Mouse (Mus musculus): ENCODE measurements around the gene Plin4. TPM values are rescaled to one million over a fixed set of nuclear protein-coding genes. Genes with fewer than 3 reads are reported as not detected.

Plin4 gene
- total RNA-seq, 2 experiments from 2014 or later = not detected

DNA sequence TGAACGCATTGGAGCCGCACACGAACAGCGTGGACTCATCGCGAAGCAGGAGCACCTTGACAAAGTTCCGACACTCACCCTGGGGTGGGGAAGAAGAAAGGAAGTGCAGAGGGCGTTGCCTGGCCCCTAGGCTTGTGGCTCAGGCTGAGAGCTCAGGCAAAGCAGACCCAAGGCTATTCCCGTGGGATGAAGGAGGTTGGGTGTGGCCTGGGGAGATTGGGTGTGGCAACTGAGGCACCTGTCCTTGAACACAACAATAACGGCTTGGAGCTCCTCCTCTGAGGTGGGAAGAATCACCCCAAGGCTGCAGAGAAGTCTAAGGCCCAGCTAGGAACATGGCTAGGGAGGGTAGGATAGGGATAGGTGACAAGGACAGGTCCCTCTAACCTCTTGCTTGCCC, 21.5 kb upstream of the Plin4 start:
- ATAC-seq (replicated peaks; ENCODE audit: low FRiP score, low TSS enrichment, poor library complexity, severe bottlenecking) = no peak

DNA sequence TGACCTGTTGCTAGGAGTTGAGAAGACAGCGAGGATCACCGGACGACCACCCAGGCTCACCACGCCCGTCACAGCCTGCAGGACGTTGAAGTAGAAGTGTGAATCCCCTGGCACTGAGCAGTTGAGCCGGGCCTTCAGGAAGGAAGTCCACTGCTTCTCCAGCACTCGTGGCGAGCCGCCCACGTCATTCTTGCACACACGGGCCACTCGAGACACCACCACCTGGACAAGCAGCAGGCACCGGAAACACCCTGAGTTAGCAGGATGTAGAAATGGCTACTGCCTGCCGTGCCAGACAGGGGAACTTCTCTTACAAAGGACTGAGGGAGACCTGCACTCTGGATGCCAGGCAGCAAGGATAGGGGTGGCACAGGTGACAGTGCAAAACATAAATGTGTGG, 18.6 kb upstream of the Plin4 start:
- ATAC-seq (replicated peaks; ENCODE audit: low FRiP score, low TSS enrichment, poor library complexity, severe bottlenecking) = no peak

DNA sequence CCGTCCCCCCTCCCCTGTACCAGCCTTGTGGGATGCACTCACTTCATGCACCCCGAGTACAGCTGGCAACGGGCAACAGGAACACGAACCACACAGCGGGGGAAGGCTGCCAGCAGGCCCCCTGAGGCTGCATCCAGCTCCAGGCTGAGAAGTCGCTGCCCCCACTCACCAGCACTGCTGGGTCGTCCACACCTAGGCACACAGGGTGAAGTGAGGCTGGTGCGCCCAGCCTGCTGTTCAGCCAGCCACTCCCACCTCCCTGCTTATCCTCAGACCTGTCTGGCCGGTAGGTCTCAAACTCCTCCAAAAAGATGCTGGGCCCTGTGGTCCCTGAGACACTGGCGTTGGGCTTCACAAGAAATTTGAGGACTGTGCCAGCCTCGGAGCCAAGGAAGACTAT, 16.6 kb upstream of the Plin4 start:
- ATAC-seq (replicated peaks; ENCODE audit: low FRiP score, low TSS enrichment, poor library complexity, severe bottlenecking) = no peak

DNA sequence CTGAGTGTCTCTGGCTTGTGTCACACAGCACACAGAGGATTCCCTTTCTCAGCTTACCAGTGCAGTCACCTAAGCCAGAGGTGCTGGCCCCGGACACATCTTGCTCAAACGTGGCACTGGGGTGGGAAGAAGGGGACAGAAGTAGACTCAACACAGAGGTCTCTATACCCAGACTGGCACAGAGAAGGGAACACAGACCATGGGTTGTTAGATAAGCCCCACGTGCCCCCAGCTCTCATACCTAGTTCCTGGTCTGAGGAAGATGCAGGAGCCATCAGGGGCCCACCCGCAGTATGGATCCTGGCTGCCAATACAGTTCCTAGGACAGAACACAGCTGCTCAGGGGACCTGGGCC, 15.7 kb upstream of the Plin4 start:
- ATAC-seq (replicated peaks; ENCODE audit: low FRiP score, low TSS enrichment, poor library complexity, severe bottlenecking) = no peak

DNA sequence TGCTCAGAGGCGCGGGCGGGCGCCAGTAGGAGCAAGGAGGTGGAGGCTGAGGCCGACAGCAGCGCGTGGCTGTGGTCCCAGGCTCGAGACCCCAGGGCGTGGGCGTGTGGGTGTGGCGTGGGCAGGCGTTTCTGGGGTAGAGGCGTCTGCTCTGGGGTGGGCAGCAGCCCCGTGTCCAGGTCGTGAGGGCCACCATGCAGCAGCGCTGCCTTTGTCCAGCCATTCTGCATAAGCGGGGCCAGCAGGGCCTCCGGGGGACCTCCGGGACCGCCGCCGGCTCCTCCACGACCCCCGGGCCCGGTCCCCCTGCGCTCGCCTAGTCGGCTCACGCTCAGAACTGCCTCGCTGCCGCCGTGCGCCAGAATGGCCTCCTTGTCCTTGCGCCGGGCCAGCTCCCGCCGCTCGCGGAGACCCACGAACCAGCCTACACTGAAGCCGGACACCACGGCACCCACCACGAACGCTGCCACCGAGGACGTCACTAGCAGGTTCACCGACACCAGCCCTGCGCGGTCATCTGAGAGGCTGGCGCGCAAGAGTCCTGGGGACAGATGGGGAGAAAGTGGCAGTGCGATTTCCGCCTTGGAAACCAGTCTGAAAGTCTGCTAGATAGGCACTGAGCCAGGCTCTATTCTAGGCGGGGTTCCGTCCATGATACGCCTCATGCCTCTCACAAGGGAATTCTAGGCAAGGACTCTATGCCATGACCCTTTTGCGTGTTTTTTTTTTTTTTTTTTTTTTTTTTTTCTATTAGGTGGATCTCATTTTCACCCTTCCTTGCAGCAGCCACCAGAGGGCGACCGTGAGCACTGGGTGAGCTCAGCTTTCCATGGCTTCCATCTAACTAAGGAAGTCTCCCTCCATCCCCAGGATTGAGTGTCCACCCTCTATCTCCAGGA, 15.0 kb upstream of the Plin4 start:
- ATAC-seq (replicated peaks; ENCODE audit: low FRiP score, low TSS enrichment, poor library complexity, severe bottlenecking) = no peak; the same call in 1 of the 2 replicates

DNA sequence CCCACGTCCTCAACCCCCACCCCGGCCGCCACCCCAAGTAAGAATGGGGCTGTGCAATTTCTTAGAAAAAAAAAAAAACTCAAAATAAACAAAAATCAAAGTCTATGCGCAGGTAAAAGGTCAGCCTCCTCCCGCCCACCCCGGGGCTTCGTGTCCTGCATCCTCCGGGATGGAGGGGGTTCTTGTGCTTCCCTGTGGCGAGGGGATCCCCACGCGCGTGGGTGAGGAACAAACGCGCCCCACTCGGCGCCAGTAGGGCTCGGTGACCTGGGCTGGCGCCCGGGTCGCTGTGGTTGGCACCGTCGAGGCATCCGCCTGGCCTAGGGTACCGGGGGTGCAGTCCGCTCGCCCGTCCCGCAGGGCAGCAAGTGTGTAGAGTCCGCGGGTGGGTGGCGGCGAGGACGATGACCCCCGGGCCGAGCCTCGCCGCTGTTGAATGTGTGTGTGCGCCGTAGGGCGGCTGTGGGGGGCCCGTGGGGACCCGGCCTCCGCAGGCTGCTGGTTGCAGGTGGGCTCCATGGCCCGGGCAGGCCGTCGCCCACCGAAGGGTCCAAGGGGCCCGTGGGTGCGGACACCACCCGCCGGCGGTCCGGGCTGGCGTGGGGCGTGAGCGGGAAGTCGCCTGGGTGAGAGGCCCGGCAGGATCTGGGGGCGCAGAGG, 14.2 kb upstream of the Plin4 start:
- no peak for ATAC-seq (replicated peaks; ENCODE audit: low FRiP score, low TSS enrichment, poor library complexity, severe bottlenecking)

DNA sequence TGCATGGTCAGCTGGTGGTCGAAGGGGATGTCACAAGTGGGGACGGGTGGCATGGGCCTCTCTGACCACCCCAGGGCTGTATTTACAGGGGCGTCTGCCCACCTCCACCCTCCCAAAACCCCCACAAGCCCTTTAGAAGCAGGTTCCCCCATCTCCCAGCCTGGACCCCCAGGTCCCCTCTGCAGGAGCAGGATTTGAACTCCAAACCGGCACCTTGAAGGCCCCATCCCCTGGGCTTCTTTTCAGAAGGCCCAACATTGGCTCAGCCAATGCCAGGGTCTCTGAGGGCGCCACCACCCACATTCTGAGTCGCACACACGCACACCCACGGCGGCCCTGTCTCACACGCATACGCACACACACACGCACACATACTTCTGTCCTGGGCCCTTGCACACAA, 13.6 kb upstream of the Plin4 start:
- no peak for ATAC-seq (replicated peaks; ENCODE audit: low FRiP score, low TSS enrichment, poor library complexity, severe bottlenecking)

DNA sequence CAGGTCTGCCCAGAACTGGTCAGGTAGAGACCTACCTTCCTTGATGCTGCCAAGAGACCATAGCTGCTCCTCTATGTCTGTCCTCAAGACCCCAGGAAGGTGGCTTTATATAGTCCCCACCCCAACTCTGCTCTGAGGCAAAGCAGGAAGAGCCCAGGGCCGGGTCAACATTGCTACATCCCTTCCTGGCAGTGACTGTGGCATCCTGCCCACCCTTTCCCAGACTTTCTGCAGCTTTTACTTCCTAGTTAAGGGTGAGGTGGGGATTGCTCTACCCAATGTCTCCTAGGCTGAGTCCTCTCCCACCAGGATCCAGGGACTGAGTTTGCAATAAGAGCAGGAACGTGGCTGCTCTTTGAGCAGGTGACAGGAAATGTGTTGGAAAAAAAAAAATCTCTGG, 12.2 kb upstream of the Plin4 start, which contains the start of gene Lrg1:
Gene Lrg1, minus strand, starts transcription at position 176 of the 400 bp plus-strand sequence.
- no peak for ATAC-seq (replicated peaks; ENCODE audit: low FRiP score, low TSS enrichment, poor library complexity, severe bottlenecking)

DNA sequence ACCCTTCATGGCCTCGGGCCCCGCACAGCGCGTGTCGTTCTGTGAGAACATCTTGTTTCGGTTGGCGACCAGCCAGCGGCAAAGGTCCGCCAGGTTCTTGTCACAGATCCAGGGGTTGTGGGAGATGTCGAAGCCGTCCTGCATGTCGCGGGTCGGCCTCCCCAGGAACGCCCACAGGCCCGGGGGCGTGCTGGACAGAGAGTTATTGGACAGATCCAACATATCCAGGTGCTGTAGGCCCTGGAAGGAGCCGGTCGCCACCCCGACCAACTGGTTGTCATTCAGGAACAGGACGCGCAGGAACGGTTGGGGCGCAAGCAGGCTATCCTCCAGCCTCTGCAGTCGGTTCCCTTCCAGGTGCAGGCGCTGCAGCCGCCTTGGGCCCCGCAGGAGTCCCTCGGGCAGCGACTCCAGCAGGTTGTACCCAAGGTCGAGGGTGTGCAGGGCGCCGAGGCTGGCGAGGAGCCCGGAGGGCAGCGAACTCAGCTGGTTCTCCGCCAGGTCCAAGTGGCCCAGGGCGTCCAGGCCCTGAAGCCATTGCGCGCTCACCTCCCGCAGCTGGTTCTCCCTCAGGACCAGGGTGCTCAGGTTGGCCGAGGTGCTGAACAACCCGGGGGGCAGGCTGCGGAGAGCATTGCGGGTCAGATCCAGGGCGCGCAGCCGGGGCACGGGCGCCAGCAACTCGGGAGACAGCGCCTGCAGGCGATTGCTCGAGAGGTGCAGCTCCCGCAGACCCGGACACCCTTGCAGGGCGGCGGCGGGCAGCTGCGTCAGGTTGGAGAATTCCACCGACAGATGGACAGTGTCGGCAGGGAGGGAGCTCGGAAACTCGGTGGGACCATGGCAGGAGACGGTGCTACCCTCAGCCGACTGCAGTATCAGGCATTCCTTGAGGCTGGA, 10.6 kb upstream of the Plin4 start:
- no peak for ATAC-seq (replicated peaks; ENCODE audit: low FRiP score, low TSS enrichment, poor library complexity, severe bottlenecking)

DNA sequence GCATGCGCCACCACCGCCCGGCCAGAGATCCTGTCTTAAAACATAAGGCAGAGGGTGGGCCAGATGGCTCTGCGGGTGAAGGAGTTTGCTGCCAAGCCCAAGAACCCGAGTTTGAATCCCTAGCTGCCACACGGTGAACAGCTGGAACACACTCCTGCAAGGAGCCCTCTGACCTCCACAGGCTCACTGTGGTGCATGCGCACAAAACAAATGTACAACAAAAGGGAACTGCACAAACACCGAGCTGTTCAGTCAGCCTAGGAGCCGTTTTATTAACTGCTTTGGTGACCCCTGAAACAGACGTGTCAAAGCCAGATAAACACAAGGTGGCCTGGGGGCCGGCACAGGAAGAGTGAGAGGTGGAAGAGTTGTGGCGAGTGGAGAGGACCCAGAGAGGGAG, 9.8 kb upstream of the Plin4 start:
- no peak for ATAC-seq (replicated peaks; ENCODE audit: low FRiP score, low TSS enrichment, poor library complexity, severe bottlenecking)

DNA sequence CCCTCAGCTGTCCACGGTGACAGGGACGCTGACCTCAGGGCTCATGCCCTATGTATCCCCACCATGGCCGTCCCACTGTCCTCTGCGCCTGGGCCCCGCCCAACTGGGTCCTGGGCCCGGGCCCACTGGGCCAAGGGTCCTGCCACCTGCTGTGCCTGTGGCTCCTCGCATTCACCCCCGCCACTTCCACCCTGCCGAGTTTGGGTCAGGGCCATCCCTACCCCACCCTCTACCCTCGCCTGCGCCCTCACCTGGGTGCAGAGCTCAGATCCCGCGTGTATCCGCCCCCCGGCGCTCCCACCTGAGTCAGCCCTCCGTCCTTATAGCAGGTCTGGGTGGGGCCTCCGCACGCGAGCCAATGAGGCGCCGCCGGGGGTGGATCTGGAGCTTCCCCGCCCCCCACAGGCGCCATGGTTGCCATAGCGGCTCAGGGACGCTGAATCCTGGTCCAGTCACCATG, 7.7 kb upstream of the Plin4 start, which contains the start of gene Plin5:
Gene Plin5, minus strand, starts transcription at position 346 of the 460 bp plus-strand sequence.
- ATAC-seq (replicated peaks; ENCODE audit: low FRiP score, low TSS enrichment, poor library complexity, severe bottlenecking) = peak; percentile 60

DNA sequence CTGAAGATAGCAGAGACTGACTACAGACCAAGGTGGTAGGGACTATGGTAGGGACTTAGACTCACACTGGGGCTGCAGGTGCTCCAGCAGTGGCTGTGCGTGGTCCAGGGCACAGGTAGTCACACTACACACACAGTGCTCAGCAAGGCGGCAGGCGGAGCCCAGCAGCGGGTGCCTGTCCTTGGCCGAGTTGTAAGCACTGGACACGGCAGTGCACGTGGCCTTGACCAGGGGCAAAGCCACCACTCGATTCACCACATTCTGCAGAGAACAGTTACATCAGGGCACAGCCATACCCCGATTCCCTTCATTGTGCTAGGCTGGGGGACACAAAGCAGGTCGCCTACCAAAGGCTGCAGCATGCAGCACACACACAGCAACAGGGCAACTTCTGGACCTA, 6.6 kb upstream of the Plin4 start:
- ATAC-seq (replicated peaks; ENCODE audit: low FRiP score, low TSS enrichment, poor library complexity, severe bottlenecking) = no peak

DNA sequence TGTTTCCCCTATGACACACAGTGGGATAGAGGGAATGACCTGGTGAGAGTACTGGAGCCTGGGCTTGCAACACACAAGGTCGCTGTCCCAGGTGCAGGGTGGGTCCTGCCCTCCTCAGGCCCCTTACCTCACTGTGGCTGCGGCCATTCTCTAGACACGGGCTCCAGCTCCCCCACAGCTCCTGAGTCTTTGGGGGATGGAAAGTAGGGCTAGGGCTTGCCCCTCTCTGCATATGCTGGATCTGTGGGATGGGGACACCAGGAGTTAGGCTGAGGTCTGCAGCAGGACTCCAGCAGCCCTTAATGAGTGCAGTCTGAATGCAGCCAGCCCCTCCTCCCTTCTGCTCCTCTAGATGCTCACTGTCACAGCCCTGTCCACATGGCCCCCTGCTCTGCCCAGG, 3.1 kb upstream of the Plin4 start:
- no peak for ATAC-seq (replicated peaks; ENCODE audit: low FRiP score, low TSS enrichment, poor library complexity, severe bottlenecking)

DNA sequence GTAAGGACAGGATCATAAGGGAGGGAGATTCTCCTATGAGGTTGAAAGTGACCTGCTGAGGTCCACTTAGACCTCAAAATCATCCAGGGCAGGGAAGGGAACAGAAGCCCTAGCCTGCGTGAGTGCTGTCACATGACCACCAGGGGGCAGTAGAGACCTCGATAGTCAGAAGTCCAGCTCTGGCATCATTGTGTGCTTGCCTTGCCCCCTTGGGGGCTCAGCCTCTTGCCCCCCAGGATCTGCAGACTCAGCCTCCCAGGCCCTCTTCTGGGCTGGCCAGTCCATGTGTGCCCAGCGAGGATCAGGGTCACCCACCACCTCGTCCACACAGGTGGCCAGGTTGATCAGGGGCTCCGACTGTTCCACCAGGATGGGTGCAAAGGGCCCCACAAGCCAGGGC, 2.3 kb upstream of the Plin4 start:
- ATAC-seq (replicated peaks; ENCODE audit: low FRiP score, low TSS enrichment, poor library complexity, severe bottlenecking) = peak; percentile 76; the same call in 1 of the 2 replicates

DNA sequence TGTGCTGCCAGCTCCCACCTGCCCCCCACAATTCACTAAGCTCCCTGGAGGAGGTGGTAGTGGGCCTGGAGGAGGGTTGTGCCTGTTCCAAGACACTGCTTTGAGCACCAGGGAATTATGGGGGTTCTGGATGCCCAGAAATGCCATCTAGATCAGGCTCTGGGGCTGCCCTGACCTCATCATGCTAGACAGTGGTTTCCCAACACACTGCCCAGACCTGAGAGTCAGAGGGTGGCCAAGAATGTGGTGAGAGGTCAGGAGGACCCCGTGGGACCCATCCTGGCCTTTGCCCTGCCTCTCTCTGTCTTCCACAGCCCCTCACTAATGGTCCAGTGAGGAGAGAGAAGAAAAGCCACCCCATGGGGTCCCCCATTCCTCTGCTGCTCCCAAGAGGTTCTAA, 1.4 kb upstream of the Plin4 start:
- ATAC-seq (replicated peaks; ENCODE audit: low FRiP score, low TSS enrichment, poor library complexity, severe bottlenecking) = no peak

DNA sequence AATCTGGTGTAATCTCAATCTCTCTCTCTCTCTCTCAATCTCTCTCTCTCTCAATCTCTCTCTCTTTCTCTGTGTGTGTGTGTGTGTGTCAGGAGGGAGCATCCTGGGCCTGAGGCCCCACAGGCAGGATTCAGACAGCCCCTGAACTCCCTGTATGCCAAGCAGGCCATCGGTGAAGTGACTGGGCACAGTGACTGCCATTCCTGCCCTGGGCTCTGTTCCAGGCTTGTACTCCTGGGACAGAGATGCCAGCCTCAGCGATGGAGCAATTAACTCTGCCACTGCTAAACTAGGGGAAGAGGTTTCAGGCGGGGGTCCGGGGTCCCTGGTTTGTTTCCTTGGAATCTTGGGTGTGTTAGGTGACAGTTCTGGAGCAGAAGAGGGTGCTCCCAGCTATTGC, 968 bp upstream of the Plin4 start:
- no peak for ATAC-seq (replicated peaks; ENCODE audit: low FRiP score, low TSS enrichment, poor library complexity, severe bottlenecking)

DNA sequence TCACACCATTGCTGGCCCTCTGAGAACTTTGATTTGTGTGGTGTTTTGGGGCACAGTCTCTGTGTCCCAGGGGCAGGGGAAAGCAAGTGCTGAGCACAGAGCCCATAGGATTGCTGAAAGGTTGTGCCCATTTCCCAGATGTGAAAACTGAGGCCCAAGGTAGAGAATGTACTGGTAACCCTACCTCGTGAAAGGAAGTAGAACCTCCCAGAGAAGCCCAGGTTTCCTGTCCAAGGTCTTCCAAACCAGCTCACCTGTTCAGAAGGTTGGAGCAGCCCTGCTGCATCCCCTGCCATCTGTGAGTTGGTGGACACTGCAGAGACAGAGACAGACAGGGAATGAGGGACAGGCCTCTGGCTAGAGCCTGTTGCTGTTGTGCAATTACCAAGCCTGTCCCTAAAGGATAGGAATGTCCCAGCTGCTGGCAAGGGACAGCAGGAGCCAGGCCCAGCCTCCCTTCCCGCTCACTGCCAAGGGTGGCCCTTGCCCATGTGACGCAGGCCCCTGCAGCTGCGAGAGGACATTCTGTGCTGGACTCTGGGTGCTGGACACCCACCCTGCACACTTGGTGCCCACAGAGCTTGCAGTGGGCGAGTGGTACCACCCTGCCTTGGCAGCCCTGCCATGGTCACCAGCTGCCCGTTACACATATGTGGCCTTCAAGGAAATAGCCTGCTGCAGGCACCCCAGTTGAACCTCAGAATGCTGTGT, 1.1 kb downstream of the Plin4 start:
- no peak for ATAC-seq (replicated peaks; ENCODE audit: low FRiP score, low TSS enrichment, poor library complexity, severe bottlenecking)

DNA sequence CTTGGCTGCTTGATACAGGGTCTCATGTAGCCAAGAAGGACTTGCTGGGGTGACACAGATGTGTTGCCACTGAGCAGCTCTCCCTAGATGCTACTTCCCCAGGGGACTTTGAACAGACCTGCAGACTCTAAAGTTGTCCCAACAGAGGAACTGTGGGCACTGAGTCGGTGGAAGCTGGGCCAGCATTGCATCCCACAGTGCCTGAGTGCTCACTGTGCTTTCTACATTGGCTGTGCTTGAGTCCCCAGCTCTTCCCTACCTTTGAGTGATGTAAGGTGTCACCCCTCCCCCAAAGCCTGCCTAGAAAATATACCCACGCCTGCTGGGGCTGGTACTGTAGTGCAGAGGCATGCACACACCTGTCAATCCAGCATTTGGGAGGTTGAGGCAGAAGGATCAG, 1.9 kb downstream of the Plin4 start:
- no peak for ATAC-seq (replicated peaks; ENCODE audit: low FRiP score, low TSS enrichment, poor library complexity, severe bottlenecking)

DNA sequence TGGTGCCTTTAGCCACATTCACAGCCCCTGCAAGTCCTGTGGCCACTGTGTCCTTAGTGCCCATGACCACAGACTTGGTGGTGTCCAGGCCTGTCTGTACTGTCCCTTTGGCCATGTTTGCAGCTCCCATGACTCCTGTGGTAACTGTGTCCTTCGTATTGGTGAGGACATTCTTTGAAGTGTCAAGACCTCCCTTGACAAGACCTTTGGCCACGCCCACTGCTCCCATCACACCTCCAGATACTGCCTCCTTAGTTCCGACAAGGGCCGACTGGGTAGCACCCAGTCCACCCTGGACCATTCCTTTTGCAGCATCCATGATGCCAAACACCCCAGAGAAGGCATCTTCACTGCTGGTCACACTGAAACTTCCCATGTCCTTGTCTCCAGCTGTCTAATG, 2.6 kb downstream of the Plin4 start:
- ATAC-seq (replicated peaks; ENCODE audit: low FRiP score, low TSS enrichment, poor library complexity, severe bottlenecking) = no peak

Data from megakaryocyte-erythroid progenitor cell, adult 5-6 weeks (primary cell).